ENCODE assay signal across 10 mouse cellular contexts in the genomic region with DNA sequence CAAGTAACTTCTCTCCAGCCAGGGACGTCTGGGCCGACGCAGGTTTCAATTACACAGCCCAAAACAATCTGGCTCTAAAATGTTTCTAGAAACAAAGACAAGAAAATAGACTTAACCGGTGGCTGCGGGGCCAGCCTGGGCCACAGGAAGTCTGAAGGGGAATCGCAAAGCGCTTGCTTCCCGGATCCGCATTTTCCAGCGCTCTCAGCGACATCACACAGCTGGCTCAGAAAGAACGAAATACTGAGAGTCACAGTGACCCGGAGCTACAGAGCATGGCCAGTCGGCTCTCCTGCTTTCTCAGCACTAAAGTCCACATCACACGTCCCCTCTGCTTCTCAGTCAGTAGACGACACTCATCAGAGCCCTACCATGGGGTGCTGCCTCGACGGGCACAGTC. TPM values are rescaled to one million over a fixed set of nuclear protein-coding genes. Genes with fewer than 3 reads are reported as not detected.
DNase-seq lines count a peak whose midpoint lies in the region; ATAC-seq and TF ChIP-seq lines count a peak whose summit lies in the region.
"Had no signal": no experiment of that assay in that cellular context is flagged by ENCODE, and none has a peak within 500 bp of the region (broad histone marks: within the 10 kb centered on the region; RNA-seq: fewer than 3 reads in every experiment).

No protein-coding gene starts in this region.

- 82% methylated on average over 18 of the region's 18 CpGs for WGBS in liver, postnatal 0 days (ENCODE audit: insufficient replicate concordance)
- WGBS in liver, embryonic 12.5 days (ENCODE audit: insufficient replicate concordance), result 75% methylated on average over 18 of the region's 18 CpGs
- 77% methylated on average over 18 of the region's 18 CpGs for WGBS in heart, embryonic 13.5 days
- 72% methylated on average over 18 of the region's 18 CpGs for WGBS in intestine, postnatal 0 days
- 79% methylated on average over 18 of the region's 18 CpGs for WGBS in limb, embryonic 14.5 days

- H3K36me3 ChIP-seq in liver, postnatal 0 days (replicated peaks; ENCODE audit: insufficient read depth, low read length), result no peaks in the 10 kb centered on the region
- peaks cover 3% of the 10 kb centered on the region; the same call in 1 of the 2 replicates for H3K36me3 ChIP-seq in liver, embryonic 12.5 days
- peaks cover 5% of the 10 kb centered on the region; the same call in 1 of the 2 replicates for H3K36me3 ChIP-seq in heart, embryonic 13.5 days
- H3K36me3 ChIP-seq in intestine, postnatal 0 days (ENCODE audit: control insufficient read depth, insufficient read depth), result no peaks in the 10 kb centered on the region
- no peaks in the 10 kb centered on the region; the same call in 1 of the 2 replicates for H3K36me3 ChIP-seq in limb, embryonic 14.5 days (ENCODE audit: control insufficient read depth, insufficient read depth, low read length)

- H3K4me1 ChIP-seq in liver, postnatal 0 days (ENCODE audit: insufficient read depth), result peaks cover 16% of the 10 kb centered on the region
- peaks cover 50% of the 10 kb centered on the region for H3K4me1 ChIP-seq in liver, embryonic 12.5 days
- peaks cover 72% of the 10 kb centered on the region for H3K4me1 ChIP-seq in heart, embryonic 13.5 days
- peaks cover 11% of the 10 kb centered on the region for H3K4me1 ChIP-seq in intestine, postnatal 0 days (replicated peaks; ENCODE audit: control insufficient read depth, insufficient read depth, low read length)
- H3K4me1 ChIP-seq in limb, embryonic 14.5 days (ENCODE audit: control insufficient read depth, insufficient read depth, low read length), result peaks cover 24% of the 10 kb centered on the region

- peak overlapping the region; percentile 39; the same call in 1 of the 2 replicates for H3K27ac ChIP-seq in liver, postnatal 0 days (ENCODE audit: low read depth)
- H3K27ac ChIP-seq in liver, embryonic 12.5 days, result no peak overlapping the region
- peak overlapping the region; percentile 87 for H3K27ac ChIP-seq in heart, embryonic 13.5 days (replicated peaks)
- peak overlapping the region; percentile 42; the same call in 1 of the 2 replicates for H3K27ac ChIP-seq in intestine, postnatal 0 days (ENCODE audit: low read depth, low read length)
- H3K27ac ChIP-seq in limb, embryonic 14.5 days (replicated peaks; ENCODE audit: low read depth, low read length), result 0 out of 2 replicates have a peak overlapping the region, but pooled peaks have one; percentile 33

- no peak for TF ChIP-seq EP300 in liver, postnatal 0 days (IDR thresholded peaks at IDR 0.05; ENCODE audit: low read depth)

- H3K4me2 ChIP-seq in liver, postnatal 0 days (ENCODE audit: low read depth, low read length), result no peak overlapping the region
- no peak overlapping the region for H3K4me2 ChIP-seq in liver, embryonic 12.5 days
- H3K4me2 ChIP-seq in heart, embryonic 13.5 days, result no peak overlapping the region
- no peak overlapping the region for H3K4me2 ChIP-seq in intestine, postnatal 0 days (replicated peaks; ENCODE audit: low read depth)
- H3K4me2 ChIP-seq in limb, embryonic 14.5 days (replicated peaks; ENCODE audit: low read depth, low read length, severe bottlenecking), result no peak overlapping the region

- no peaks in the 10 kb centered on the region for H3K9me3 ChIP-seq in liver, postnatal 0 days (ENCODE audit: low read length)
- no peaks in the 10 kb centered on the region for H3K9me3 ChIP-seq in liver, embryonic 12.5 days (replicated peaks)
- no peaks in the 10 kb centered on the region for H3K9me3 ChIP-seq in heart, embryonic 13.5 days
- H3K9me3 ChIP-seq in intestine, postnatal 0 days (ENCODE audit: control insufficient read depth), result no peaks in the 10 kb centered on the region
- H3K9me3 ChIP-seq in limb, embryonic 14.5 days (ENCODE audit: control insufficient read depth, low read length), result no peaks in the 10 kb centered on the region

- H3K27me3 ChIP-seq in liver, postnatal 0 days (ENCODE audit: insufficient read depth, low read length), result no peaks in the 10 kb centered on the region
- H3K27me3 ChIP-seq in liver, embryonic 12.5 days (replicated peaks), result no peaks in the 10 kb centered on the region
- H3K27me3 ChIP-seq in heart, embryonic 13.5 days (replicated peaks), result no peaks in the 10 kb centered on the region
- H3K27me3 ChIP-seq in intestine, postnatal 0 days (replicated peaks; ENCODE audit: control insufficient read depth, insufficient read depth, low read length), result no peaks in the 10 kb centered on the region
- H3K27me3 ChIP-seq in limb, embryonic 14.5 days (ENCODE audit: control insufficient read depth, insufficient read depth, low read length), result no peaks in the 10 kb centered on the region

- no peak for DNase-seq in liver, postnatal 0 days
- DNase-seq in limb, embryonic 14.5 days (ENCODE audit: low spot score), result peak; percentile 6
- no peak for DNase-seq in urinary bladder, adult 18-20 months (ENCODE audit: low spot score in 2 of 2)
- DNase-seq in left cerebral cortex, adult 9 months (ENCODE audit: low spot score in 2 of 2), result no peak
- DNase-seq: left cerebral cortex, postnatal 4 days; right cerebral cortex, postnatal 14 days had no signal

- no peak for TF ChIP-seq POLR2A in limb, embryonic 14.5 days (IDR thresholded peaks at IDR 0.05; ENCODE audit: borderline replicate concordance, extremely low read depth, insufficient read depth, insufficient read length)

- no peak overlapping the region for H3K4me3 ChIP-seq in liver, postnatal 0 days (ENCODE audit: low read depth, low read length)
- H3K4me3 ChIP-seq in liver, embryonic 12.5 days, result no peak overlapping the region
- no peak overlapping the region for H3K4me3 ChIP-seq in heart, embryonic 13.5 days
- H3K4me3 ChIP-seq in intestine, postnatal 0 days (ENCODE audit: low read depth, low read length), result no peak overlapping the region
- no peak overlapping the region for H3K4me3 ChIP-seq in limb, embryonic 14.5 days (replicated peaks; ENCODE audit: low read length)

- H3K9ac ChIP-seq in liver, postnatal 0 days (replicated peaks), result no peak overlapping the region
- H3K9ac ChIP-seq in liver, embryonic 12.5 days, result no peak overlapping the region
- no peak overlapping the region for H3K9ac ChIP-seq in heart, embryonic 13.5 days
- H3K9ac ChIP-seq in intestine, postnatal 0 days (ENCODE audit: low read depth, low read length), result no peak overlapping the region
- no peak overlapping the region for H3K9ac ChIP-seq in limb, embryonic 14.5 days (ENCODE audit: low read depth, low read length, severe bottlenecking)

- TF ChIP-seq CTCF in liver, postnatal 0 days (IDR thresholded peaks at IDR 0.05; ENCODE audit: low read depth), result no peak
- TF ChIP-seq CTCF in intestine, postnatal 0 days (IDR thresholded peaks at IDR 0.05; ENCODE audit: low read depth), result no peak

- no peak for ATAC-seq in liver, postnatal 0 days
- ATAC-seq in liver, embryonic 12.5 days, result no peak
- no peak for ATAC-seq in heart, embryonic 13.5 days (ENCODE audit: extremely low read depth, insufficient number of reproducible peaks, low FRiP score, low TSS enrichment)
- ATAC-seq in intestine, postnatal 0 days, result no peak
- ATAC-seq in limb, embryonic 14.5 days (ENCODE audit: low FRiP score, low read depth), result no peak
- no peak for ATAC-seq in CD4-positive, CD25-positive, alpha-beta regulatory T cell, adult 4 months

RNA-seq across cellular contexts. Expression of a gene that starts 17.7 kb away (rescaled TPM):
- 23.6 and 27.6 TPM in 2 replicates for polyA plus RNA-seq in liver, postnatal 0 days (2015; fragmentation: Nextera tagmentation; extraction: Ambion mirVana)
- 78.7 and 78.8 TPM in 2 replicates for polyA plus RNA-seq in liver, embryonic 12.5 days (2016; fragmentation: Nextera tagmentation; extraction: Ambion mirVana)
- 95.4 and 99.4 TPM in 2 replicates for polyA plus RNA-seq in heart, embryonic 13.5 days (2015; fragmentation: Nextera tagmentation; extraction: Ambion mirVana)
- polyA plus RNA-seq in intestine, postnatal 0 days (2015; fragmentation: Nextera tagmentation; extraction: Ambion mirVana), result 116 and 127 TPM in 2 replicates
- 63.8 and 68.9 TPM in 2 replicates for polyA plus RNA-seq in limb, embryonic 14.5 days (2012; rRNA removed)
- polyA plus RNA-seq in limb, embryonic 14.5 days (2014; fragmentation: Nextera tagmentation; extraction: Ambion mirVana), result 92.4 and 96.9 TPM in 2 replicates
- 10 to 100 TPM; 43.2 to 59.6 TPM for polyA plus RNA-seq in CD4-positive, CD25-positive, alpha-beta regulatory T cell, adult 4 months (2017; shearing (Covaris generic))

RNA-seq across cellular contexts. Expression of a gene that starts 58.4 kb away (rescaled TPM):
- polyA plus RNA-seq in liver, postnatal 0 days (2015; fragmentation: Nextera tagmentation; extraction: Ambion mirVana), result 18.9 and 21.5 TPM in 2 replicates
- 10.8 and 11.6 TPM in 2 replicates for polyA plus RNA-seq in liver, embryonic 12.5 days (2016; fragmentation: Nextera tagmentation; extraction: Ambion mirVana)
- 1.2 and 1.3 TPM in 2 replicates for polyA plus RNA-seq in heart, embryonic 13.5 days (2015; fragmentation: Nextera tagmentation; extraction: Ambion mirVana)
- polyA plus RNA-seq in intestine, postnatal 0 days (2015; fragmentation: Nextera tagmentation; extraction: Ambion mirVana), result 2.9 and 3.2 TPM in 2 replicates
- 4.0 and 4.6 TPM in 2 replicates for polyA plus RNA-seq in limb, embryonic 14.5 days (2012; rRNA removed)
- polyA plus RNA-seq in limb, embryonic 14.5 days (2014; fragmentation: Nextera tagmentation; extraction: Ambion mirVana), result 4.9 and 5.4 TPM in 2 replicates
- 100 to 1,000 TPM; 473 to 498 TPM for polyA plus RNA-seq in CD4-positive, CD25-positive, alpha-beta regulatory T cell, adult 4 months (2017; shearing (Covaris generic))

Comparison
In these comparisons a context has a peak if more than half of its experiments do, and no peak if none do; other contexts are left out.
1. RNA of a gene that starts 58.4 kb away (polyA plus RNA-seq): 473 to 498 TPM in CD4-positive, CD25-positive, alpha-beta regulatory T cell, adult 4 months; 18.9 to 21.5 TPM in liver, postnatal 0 days, 10.8 to 11.6 TPM in liver, embryonic 12.5 days, 4.0 to 5.4 TPM in limb, embryonic 14.5 days, 2.9 to 3.2 TPM in intestine, postnatal 0 days and 1.2 to 1.3 TPM in heart, embryonic 13.5 days; every median in the first group is over 10 times any median in the second.